Mouse (Mus musculus): ENCODE results near the gene Edc4. TPM values are rescaled to one million over a fixed set of nuclear protein-coding genes. Genes with fewer than 3 reads are reported as not detected.

Gene Edc4
- polyA plus RNA-seq, 1 experiment from 2014 or later = 50.5 TPM

DNA sequence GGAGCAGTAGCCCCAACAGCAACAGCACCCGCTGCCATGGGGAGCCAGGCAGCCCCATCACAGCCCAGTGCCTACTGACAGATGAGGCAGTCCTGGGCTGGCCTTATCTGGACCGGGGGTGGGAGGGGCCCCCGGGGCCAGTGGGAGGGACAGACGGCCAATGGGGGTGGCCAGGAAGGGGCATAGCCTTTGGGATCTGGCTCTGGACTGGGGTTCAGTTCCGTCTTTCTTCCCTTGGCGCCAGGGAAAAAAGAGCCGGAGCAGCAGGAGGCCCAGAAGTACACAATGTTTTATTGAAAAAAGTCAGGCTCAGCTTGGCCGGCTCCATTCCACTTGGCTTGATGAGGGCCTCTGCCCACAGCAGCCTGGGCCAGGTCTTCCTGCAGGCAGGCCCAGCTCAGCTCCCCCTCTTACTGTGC, 62.6 kb downstream of the Edc4 start, which contains the start of gene Lcat:
Gene Lcat, minus strand, starts transcription at position 62 of the 419 bp plus-strand sequence.
- H3K9me3 ChIP-seq (ENCODE audit: control insufficient read depth, low read length) = no peaks in the 10 kb centered on the region
- DNase-seq (ENCODE audit: low spot score) (no peak), ATAC-seq (ENCODE audit: insufficient read depth, low FRiP score, low TSS enrichment) (no peak)
- 81% methylated on average over 8 of the region's 8 CpGs for WGBS
- no peak within 1 kb of the TSS for H3K4me2 ChIP-seq (ENCODE audit: low read depth)
- peaks cover 5% of the 10 kb centered on the region for H3K36me3 ChIP-seq (ENCODE audit: control insufficient read depth, insufficient read depth, low read length)
- H3K27ac ChIP-seq (ENCODE audit: low read depth, low read length) = no peak within 1 kb of the TSS
- H3K4me1 ChIP-seq (ENCODE audit: control insufficient read depth, insufficient read depth, low read length) = no peaks in the 10 kb centered on the region
- no peak within 1 kb of the TSS for H3K9ac ChIP-seq (ENCODE audit: low read length)
- no peaks in the 10 kb centered on the region for H3K27me3 ChIP-seq (ENCODE audit: control insufficient read depth, insufficient read depth, low read length)
- H3K4me3 ChIP-seq (ENCODE audit: low read depth, low read length) = no peak within 1 kb of the TSS

Other genes starting within 250 kb of the Edc4 start
- gene Ctcf, start 244.3 kb upstream of the Edc4 start, polyA plus RNA-seq (2014; fragmentation: Nextera tagmentation; extraction: Ambion mirVana) = 98.5 and 111 TPM in 2 replicates
- gene Agrp, start 243.5 kb upstream of the Edc4 start, polyA plus RNA-seq (2014; fragmentation: Nextera tagmentation; extraction: Ambion mirVana) = 0.66 and 2.1 TPM in 2 replicates
- 4.6 and 5.0 TPM in 2 replicates for gene Carmil2, start 194.6 kb upstream of the Edc4 start, polyA plus RNA-seq (2014; fragmentation: Nextera tagmentation; extraction: Ambion mirVana)
- 74.3 and 76.7 TPM in 2 replicates for gene Acd, start 179.8 kb upstream of the Edc4 start, polyA plus RNA-seq (2014; fragmentation: Nextera tagmentation; extraction: Ambion mirVana)
- 23.1 and 24.1 TPM in 2 replicates for gene Pard6a, start 179.7 kb upstream of the Edc4 start, polyA plus RNA-seq (2014; fragmentation: Nextera tagmentation; extraction: Ambion mirVana)
- 0.20 TPM in 1 of 2 replicates, not detected in the other for gene 4933405L10Rik, start 173.2 kb upstream of the Edc4 start, polyA plus RNA-seq (2014; fragmentation: Nextera tagmentation; extraction: Ambion mirVana)
- gene Enkd1, start 172.7 kb upstream of the Edc4 start, polyA plus RNA-seq (2014; fragmentation: Nextera tagmentation; extraction: Ambion mirVana) = 27.6 and 27.8 TPM in 2 replicates
- gene Gfod2, start 122.2 kb upstream of the Edc4 start, polyA plus RNA-seq (2014; fragmentation: Nextera tagmentation; extraction: Ambion mirVana) = 35.5 and 42.0 TPM in 2 replicates
- gene Ranbp10, start 53.5 kb upstream of the Edc4 start, polyA plus RNA-seq (2014; fragmentation: Nextera tagmentation; extraction: Ambion mirVana) = 12.3 and 13.5 TPM in 2 replicates
- gene Tsnaxip1, start 53.1 kb upstream of the Edc4 start, polyA plus RNA-seq (2014; fragmentation: Nextera tagmentation; extraction: Ambion mirVana) = 0.18 and 0.24 TPM in 2 replicates
- 58.3 and 62.6 TPM in 2 replicates for gene Cenpt, start 27.6 kb upstream of the Edc4 start, polyA plus RNA-seq (2014; fragmentation: Nextera tagmentation; extraction: Ambion mirVana)
- gene Thap11, start 25.7 kb upstream of the Edc4 start, polyA plus RNA-seq (2014; fragmentation: Nextera tagmentation; extraction: Ambion mirVana) = 68.9 and 71.8 TPM in 2 replicates
- gene Nutf2, start 20.3 kb upstream of the Edc4 start, polyA plus RNA-seq (2014; fragmentation: Nextera tagmentation; extraction: Ambion mirVana) = 342 and 344 TPM in 2 replicates
- gene Nrn1l, start 12.7 kb downstream of the Edc4 start, polyA plus RNA-seq (2014; fragmentation: Nextera tagmentation; extraction: Ambion mirVana) = not detected in 2 replicates
- gene Pskh1, start 19.6 kb downstream of the Edc4 start, polyA plus RNA-seq (2014; fragmentation: Nextera tagmentation; extraction: Ambion mirVana) = 18.1 and 20.4 TPM in 2 replicates
- 1.1 TPM in 2 replicates for gene Ctrl, start 53.0 kb downstream of the Edc4 start, polyA plus RNA-seq (2014; fragmentation: Nextera tagmentation; extraction: Ambion mirVana)
- gene Psmb10, start 57.6 kb downstream of the Edc4 start, polyA plus RNA-seq (2014; fragmentation: Nextera tagmentation; extraction: Ambion mirVana) = 28.5 and 30.2 TPM in 2 replicates
- 0.50 and 0.54 TPM in 2 replicates for gene Lcat, start 62.5 kb downstream of the Edc4 start, polyA plus RNA-seq (2014; fragmentation: Nextera tagmentation; extraction: Ambion mirVana)
- gene Slc12a4, start 85.2 kb downstream of the Edc4 start, polyA plus RNA-seq (2014; fragmentation: Nextera tagmentation; extraction: Ambion mirVana) = 10.3 and 13.0 TPM in 2 replicates
- gene Dpep3, start 98.5 kb downstream of the Edc4 start, polyA plus RNA-seq (2014; fragmentation: Nextera tagmentation; extraction: Ambion mirVana) = not detected in 2 replicates
- gene Dus2, start 110.5 kb downstream of the Edc4 start, polyA plus RNA-seq (2014; fragmentation: Nextera tagmentation; extraction: Ambion mirVana) = 14.5 and 18.6 TPM in 2 replicates
- gene Dpep2nb, start 125.1 kb downstream of the Edc4 start, polyA plus RNA-seq (2014; fragmentation: Nextera tagmentation; extraction: Ambion mirVana) = not detected in 2 replicates
- 21.2 and 24.4 TPM in 2 replicates for gene Ddx28, start 131.0 kb downstream of the Edc4 start, polyA plus RNA-seq (2014; fragmentation: Nextera tagmentation; extraction: Ambion mirVana)
- gene Nfatc3, start 178.0 kb downstream of the Edc4 start, polyA plus RNA-seq (2014; fragmentation: Nextera tagmentation; extraction: Ambion mirVana) = 3.4 and 3.6 TPM in 2 replicates